Mouse (Mus musculus): ENCODE measurements around the gene Adprhl2. TPM values are rescaled to one million over a fixed set of nuclear protein-coding genes. Genes with fewer than 3 reads are reported as not detected.

Adprhl2 gene
- polyA plus RNA-seq, 1 experiment from 2014 or later = 42.1 TPM

- Histone ChIP-seq H3K36me3 (ENCODE audit: insufficient read depth, low read length) (no peaks in the 10 kb centered on the region), H3K4me1 (ENCODE audit: insufficient read depth, low read depth, low read length) (no peaks in the 10 kb centered on the region), H3K9ac (replicated peaks; ENCODE audit: low read depth) (no peak overlapping the region), H3K9me3 (ENCODE audit: low read length) (no peaks in the 10 kb centered on the region), H3K27ac (ENCODE audit: low read length) (no peak overlapping the region), H3K4me2 (replicated peaks; ENCODE audit: low read depth, low read length) (no peak overlapping the region), H3K27me3 (replicated peaks; ENCODE audit: insufficient read depth, low read length) (no peaks in the 10 kb centered on the region), H3K4me3 (ENCODE audit: low read depth, low read length) (no peak overlapping the region)
- ATAC-seq = peak; percentile 73
- no peak for TF ChIP-seq CTCF (IDR thresholded peaks at IDR 0.05)
- no peak for TF ChIP-seq EP300 (IDR thresholded peaks at IDR 0.05)
- DNase-seq (ENCODE audit: low spot score) = no peak
- 61% methylated on average over 4 of the region's 4 CpGs for WGBS
Observed at GRCm38 (mm10) chr4:126330295-126330694, 8.8 kb upstream of the Adprhl2 start.

GRCm38 (mm10) chr4:126326036-126326435, 4.5 kb upstream of the Adprhl2 start:
- H3K9me3 ChIP-seq (ENCODE audit: low read length) = no peaks in the 10 kb centered on the region
- no peak overlapping the region for H3K9ac ChIP-seq (replicated peaks; ENCODE audit: low read depth)
- H3K36me3 ChIP-seq (ENCODE audit: insufficient read depth, low read length) = no peaks in the 10 kb centered on the region
- no peak overlapping the region for H3K27ac ChIP-seq (ENCODE audit: low read length)
- DNase-seq (ENCODE audit: low spot score) = no peak
- no peaks in the 10 kb centered on the region for H3K27me3 ChIP-seq (replicated peaks; ENCODE audit: insufficient read depth, low read length)
- 28% methylated on average over 6 of the region's 6 CpGs for WGBS
- ATAC-seq = no peak
- no peak overlapping the region for H3K4me2 ChIP-seq (replicated peaks; ENCODE audit: low read depth, low read length)
- TF ChIP-seq EP300 (IDR thresholded peaks at IDR 0.05) (no peak), CTCF (IDR thresholded peaks at IDR 0.05) (peak; percentile 39)
- no peak overlapping the region for H3K4me3 ChIP-seq (ENCODE audit: low read depth, low read length)
- no peaks in the 10 kb centered on the region for H3K4me1 ChIP-seq (ENCODE audit: insufficient read depth, low read depth, low read length)

- Histone ChIP-seq H3K9me3 (ENCODE audit: low read length) (no peaks in the 10 kb centered on the region), H3K36me3 (ENCODE audit: insufficient read depth, low read length) (no peaks in the 10 kb centered on the region), H3K4me2 (replicated peaks; ENCODE audit: low read depth, low read length) (peak within 1 kb of the TSS; percentile 34), H3K4me3 (ENCODE audit: low read depth, low read length) (no peak within 1 kb of the TSS; the same call in 1 of the 2 replicates), H3K9ac (replicated peaks; ENCODE audit: low read depth) (peak within 1 kb of the TSS; percentile 32), H3K4me1 (ENCODE audit: insufficient read depth, low read depth, low read length) (0 out of 2 replicates have a peak, but pooled peaks cover 6% of the 10 kb centered on the region), H3K27me3 (replicated peaks; ENCODE audit: insufficient read depth, low read length) (no peaks in the 10 kb centered on the region), H3K27ac (ENCODE audit: low read length) (no peak within 1 kb of the TSS)
- peak; percentile 29; the same call in 1 of the 2 replicates for ATAC-seq
- WGBS = 14% methylated on average over 23 of the region's 23 CpGs
- TF ChIP-seq EP300 (IDR thresholded peaks at IDR 0.05) (no peak), CTCF (IDR thresholded peaks at IDR 0.05) (no peak)
- no peak for DNase-seq (ENCODE audit: low spot score)
Observed at GRCm38 (mm10) chr4:126325281-126325861, 3.9 kb upstream of the Adprhl2 start, which contains the start of gene Tekt2. Gene Tekt2, minus strand, starts transcription at chr4:126325688.

- Histone ChIP-seq H3K9me3 (ENCODE audit: low read length) (no peaks in the 10 kb centered on the region), H3K4me1 (ENCODE audit: insufficient read depth, low read depth, low read length) (0 out of 2 replicates have a peak, but pooled peaks cover 8% of the 10 kb centered on the region), H3K27ac (ENCODE audit: low read length) (no peak overlapping the region), H3K4me3 (ENCODE audit: low read depth, low read length) (no peak overlapping the region), H3K9ac (replicated peaks; ENCODE audit: low read depth) (peak overlapping the region; percentile 32; the same call in 1 of the 2 replicates), H3K36me3 (ENCODE audit: insufficient read depth, low read length) (no peaks in the 10 kb centered on the region), H3K27me3 (replicated peaks; ENCODE audit: insufficient read depth, low read length) (no peaks in the 10 kb centered on the region), H3K4me2 (replicated peaks; ENCODE audit: low read depth, low read length) (peak overlapping the region; percentile 34; the same call in 1 of the 2 replicates)
- ATAC-seq (no peak), DNase-seq (ENCODE audit: low spot score) (no peak)
- TF ChIP-seq CTCF (IDR thresholded peaks at IDR 0.05) (no peak), EP300 (IDR thresholded peaks at IDR 0.05) (no peak)
- 42% methylated on average over 13 of the region's 13 CpGs for WGBS
Observed at GRCm38 (mm10) chr4:126324861-126325260, 3.4 kb upstream of the Adprhl2 start.

GRCm38 (mm10) chr4:126322646-126323045, 1.1 kb upstream of the Adprhl2 start:
- Histone ChIP-seq H3K4me2 (replicated peaks; ENCODE audit: low read depth, low read length) (no peak overlapping the region), H3K27ac (ENCODE audit: low read length) (no peak overlapping the region), H3K4me3 (ENCODE audit: low read depth, low read length) (no peak overlapping the region), H3K27me3 (replicated peaks; ENCODE audit: insufficient read depth, low read length) (no peaks in the 10 kb centered on the region), H3K9me3 (ENCODE audit: low read length) (no peaks in the 10 kb centered on the region), H3K36me3 (ENCODE audit: insufficient read depth, low read length) (peaks cover under 1% of the 10 kb centered on the region; the same call in 1 of the 2 replicates), H3K4me1 (ENCODE audit: insufficient read depth, low read depth, low read length) (0 out of 2 replicates have a peak, but pooled peaks cover 8% of the 10 kb centered on the region), H3K9ac (replicated peaks; ENCODE audit: low read depth) (no peak overlapping the region)
- WGBS = 95% methylated on average over 13 of the region's 13 CpGs
- TF ChIP-seq EP300 (IDR thresholded peaks at IDR 0.05) = no peak
- no peak for TF ChIP-seq CTCF (IDR thresholded peaks at IDR 0.05)
- ATAC-seq (no peak), DNase-seq (ENCODE audit: low spot score) (no peak)

GRCm38 (mm10) chr4:126321854-126322511, 480 bp upstream of the Adprhl2 start:
- H3K4me2 ChIP-seq (replicated peaks; ENCODE audit: low read depth, low read length) = peak overlapping the region; percentile 82
- 0 out of 2 replicates have a peak, but pooled peaks cover 8% of the 10 kb centered on the region for H3K4me1 ChIP-seq (ENCODE audit: insufficient read depth, low read depth, low read length)
- DNase-seq (ENCODE audit: low spot score) (no peak), ATAC-seq (peak; percentile 4; the same call in 1 of the 2 replicates)
- WGBS = 51% methylated on average over 28 of the region's 28 CpGs
- TF ChIP-seq EP300 (IDR thresholded peaks at IDR 0.05) (no peak), CTCF (IDR thresholded peaks at IDR 0.05) (no peak)
- H3K4me3 ChIP-seq (ENCODE audit: low read depth, low read length) = peak overlapping the region; percentile 84
- peaks cover 7% of the 10 kb centered on the region; the same call in 1 of the 2 replicates for H3K36me3 ChIP-seq (ENCODE audit: insufficient read depth, low read length)
- no peak overlapping the region for H3K27ac ChIP-seq (ENCODE audit: low read length)
- H3K27me3 ChIP-seq (replicated peaks; ENCODE audit: insufficient read depth, low read length) = no peaks in the 10 kb centered on the region
- no peak overlapping the region for H3K9ac ChIP-seq (replicated peaks; ENCODE audit: low read depth)
- no peaks in the 10 kb centered on the region for H3K9me3 ChIP-seq (ENCODE audit: low read length)

Measured in lung, postnatal 0 days (tissue).